Mouse (Mus musculus) spleen, adult 18-20 months (tissue): ENCODE data around the gene Zic1.

ENCODE experiments used
- DNase-seq, 2 experiments: peaks; one replicate each; pipeline ENCODE4 v3.0.0; 2022; ENCODE audit warnings: mixed read lengths in 2 of 2

Gene Zic1

GRCm38 (mm10) chr9:91383441-91384135 is 18.0 kb upstream of the Zic1 start:
- DNase-seq = no peak

- DNase-seq = no peak
These were observed 17.1 kb upstream of the Zic1 start for GRCm38 (mm10) chr9:91382471-91383255.

GRCm38 (mm10) chr9:91382111-91382379 is 16.4 kb upstream of the Zic1 start:
- no peak for DNase-seq

- no peak for DNase-seq
These were observed 15.9 kb upstream of the Zic1 start for GRCm38 (mm10) chr9:91381284-91382110.

GRCm38 (mm10) chr9:91380458-91380914 is 14.9 kb upstream of the Zic1 start:
- no peak for DNase-seq

- DNase-seq = no peak
These were observed 14.3 kb upstream of the Zic1 start for GRCm38 (mm10) chr9:91379781-91380457.

GRCm38 (mm10) chr9:91379300-91379635 is 13.7 kb upstream of the Zic1 start:
- DNase-seq = no peak

GRCm38 (mm10) chr9:91378411-91379299 is 13.0 kb upstream of the Zic1 start:
- DNase-seq = no peak

- DNase-seq = no peak
These were observed 12.2 kb upstream of the Zic1 start for GRCm38 (mm10) chr9:91377873-91378150.

- DNase-seq = no peak
These were observed 11.6 kb upstream of the Zic1 start for GRCm38 (mm10) chr9:91377036-91377872.

GRCm38 (mm10) chr9:91374665-91375064 is 9.1 kb upstream of the Zic1 start:
- no peak for DNase-seq

- no peak for DNase-seq
These were observed 8.4 kb upstream of the Zic1 start for GRCm38 (mm10) chr9:91373811-91374575.

- no peak for DNase-seq
These were observed 6.0 kb upstream of the Zic1 start for GRCm38 (mm10) chr9:91371608-91372007.

- DNase-seq = no peak
These were observed 5.4 kb upstream of the Zic1 start for GRCm38 (mm10) chr9:91371011-91371410.

GRCm38 (mm10) chr9:91370191-91370708 is 4.6 kb upstream of the Zic1 start:
- no peak for DNase-seq

- no peak for DNase-seq
These were observed 3.8 kb upstream of the Zic1 start for GRCm38 (mm10) chr9:91369293-91369991.

- DNase-seq = no peak
These were observed 3.3 kb upstream of the Zic1 start for GRCm38 (mm10) chr9:91368946-91369292.

- no peak for DNase-seq
These were observed 2.5 kb upstream of the Zic1 start for GRCm38 (mm10) chr9:91368150-91368549.

GRCm38 (mm10) chr9:91366999-91367811 is 1.6 kb upstream of the Zic1 start:
- no peak for DNase-seq
